Mouse (Mus musculus) cerebellum, adult 2 months (tissue): Measurements from ENCODE around the gene Trim14.

Experiments
- CTCF ChIP-seq: fragments of 200-500 bp; IDR thresholded peaks from 2 replicates; pipeline ENCODE4 v1.5.1; 2011; ENCODE audit warnings: low read depth, mild to moderate bottlenecking, control low read depth, low read length, moderate library complexity, borderline replicate concordance; ENCODE audit not compliant: insufficient read depth
- POLR2A ChIP-seq: fragments of 200-500 bp; IDR thresholded peaks from 2 replicates; pipeline ENCODE4 v1.6.1; 2011; ENCODE audit warnings: low read length, control low read depth, borderline replicate concordance; ENCODE audit not compliant: insufficient read depth

GRCm38 (mm10) chr4:46452855-46453719 is 82.9 kb downstream of the Trim14 start:
- TF ChIP-seq CTCF, result no peak
- TF ChIP-seq POLR2A, result no peak
